Mouse (Mus musculus): ENCODE measurements around the gene Copg1. TPM values are rescaled to one million over a fixed set of nuclear protein-coding genes. Genes with fewer than 3 reads are reported as not detected.

Gene Copg1
- total RNA-seq (2021), result 100 to 1,000 TPM; 232 TPM
- long read RNA-seq, experiment 1, full-length matches to known transcripts, result 379 of 488 reads
- long read RNA-seq, experiment 1, partial matches to known transcripts, result 67 of 488 reads
- long read RNA-seq, experiment 1, other reads (novel, unspliced or antisense), result 42 of 488 reads
- long read RNA-seq, experiment 2, full-length matches to known transcripts, result 256 of 339 reads
- long read RNA-seq, experiment 2, partial matches to known transcripts, result 41 of 339 reads
- long read RNA-seq, experiment 2, other reads (novel, unspliced or antisense), result 42 of 339 reads

- peak; percentile 100 for DNase-seq (ENCODE audit: extremely low spot score in 1 of 2, low spot score in 2 of 2)
- intact Hi-C loops (cut with DNase I), result loop anchor here (2.0 to 5.0 kb wide), 2 partner anchors 37 to 110 kb away; partner anchors contain the start of gene Cnbp
- TF ChIP-seq CTCF (IDR thresholded peaks at IDR 0.05), result peak; percentile 98
- Histone ChIP-seq H3K4me3 (peak within 1 kb of the TSS; percentile 79), H3K27ac (peak within 1 kb of the TSS; percentile 85)
Measured at GRCm38 (mm10) chr6:87887594-87888233, at the start of gene Copg1. Gene Copg1, plus strand, starts transcription at chr6:87887814.

DNA sequence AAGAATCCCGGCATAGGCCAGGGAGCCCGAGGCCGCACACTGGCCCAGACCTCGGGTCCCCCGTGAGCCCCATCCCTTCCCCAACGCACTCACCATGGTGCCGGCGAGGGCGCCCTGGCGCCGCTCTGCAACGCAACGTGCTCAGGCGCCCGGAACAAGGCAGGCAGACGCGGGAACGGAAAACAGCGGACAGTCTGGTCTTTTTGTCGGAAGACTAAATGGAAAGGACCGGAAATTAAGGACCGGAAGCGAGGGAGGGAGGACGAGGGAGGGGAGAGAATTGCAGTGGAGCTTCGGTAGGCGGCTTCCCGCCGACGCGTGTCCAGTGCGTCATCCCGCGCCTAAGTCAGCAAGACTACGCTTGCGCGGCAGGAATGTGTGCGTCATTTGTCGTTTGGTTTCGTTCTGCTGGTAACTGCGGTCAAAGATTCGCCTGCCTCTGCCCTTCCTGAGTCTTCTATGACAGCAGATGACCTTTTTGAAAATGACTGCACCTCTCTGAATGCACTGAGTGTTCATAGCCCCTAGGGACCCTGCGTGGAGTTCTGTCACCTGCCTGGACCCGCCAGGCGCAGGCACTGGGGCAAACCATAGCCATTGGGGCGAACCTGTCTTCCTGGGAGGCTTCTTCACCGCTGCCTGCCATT is 48.9 kb upstream of the Copg1 start, which contains the start of gene Isy1:
Gene Isy1, minus strand, starts transcription at position 248 of the 647 bp plus-strand sequence.
- intact Hi-C loops (cut with DNase I), result loop anchor here (1.0 to 5.0 kb wide), 3 partner anchors 26 to 159 kb away; partner anchors contain the start of genes H1fx and Rab43
- DNase-seq (ENCODE audit: extremely low spot score in 1 of 2, low spot score in 2 of 2), result peak; percentile 95
- Histone ChIP-seq H3K4me3 (peak within 1 kb of the TSS; percentile 68), H3K27ac (peak within 1 kb of the TSS; percentile 97)
- TF ChIP-seq CTCF (IDR thresholded peaks at IDR 0.05), result no peak; the same call in none of the 2 replicates

GRCm38 (mm10) chr6:87839797-87840341 is 47.7 kb upstream of the Copg1 start:
- intact Hi-C loops (cut with DNase I), result loop anchor here (5.0 kb wide), 2 partner anchors 142 to 157 kb away; partner anchors contain the start of gene H1fx
- Histone ChIP-seq H3K4me3 (no peak overlapping the region), H3K27ac (peak overlapping the region; percentile 97; the same call in 1 of the 2 replicates)
- TF ChIP-seq CTCF (IDR thresholded peaks at IDR 0.05), result no peak
- no peak for DNase-seq (ENCODE audit: extremely low spot score in 1 of 2, low spot score in 2 of 2)

GRCm38 (mm10) chr6:87841635-87842034 is 46.0 kb upstream of the Copg1 start:
- intact Hi-C loops (cut with DNase I), result no loop called here
- no peak overlapping the region for H3K27ac ChIP-seq

DNA sequence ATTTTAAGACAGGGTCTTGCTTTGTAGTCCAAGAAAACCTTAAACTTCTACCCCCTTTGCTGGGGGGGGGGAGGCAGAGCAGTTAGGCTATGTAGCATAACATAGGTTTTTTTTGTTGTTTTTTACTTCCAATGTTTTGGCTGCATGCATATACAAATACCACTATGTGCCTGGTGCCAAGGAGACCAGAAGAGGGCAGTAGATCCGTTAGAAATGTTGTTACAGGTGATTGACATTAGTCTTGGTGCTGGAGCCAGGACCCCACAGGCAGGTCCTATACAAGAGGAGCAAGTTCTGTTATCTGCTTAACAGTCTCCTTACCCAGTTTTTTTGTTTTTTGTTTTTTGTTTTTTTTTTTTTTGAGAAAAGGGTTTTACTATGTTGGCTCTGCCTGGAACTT is 45.4 kb upstream of the Copg1 start:
- intact Hi-C loops (cut with DNase I), result no loop called here
- DNase-seq (ENCODE audit: extremely low spot score in 1 of 2, low spot score in 2 of 2), result no peak

More at GRCm38 (mm10) chr6:87841635-87842034, 46.0 kb upstream of the Copg1 start:
- TF ChIP-seq CTCF (IDR thresholded peaks at IDR 0.05), result no peak
- no peak overlapping the region for H3K4me3 ChIP-seq
- DNase-seq (ENCODE audit: extremely low spot score in 1 of 2, low spot score in 2 of 2), result no peak

GRCm38 (mm10) chr6:87845031-87845695 is 42.5 kb upstream of the Copg1 start:
- H3K27ac ChIP-seq, result no peak overlapping the region
- intact Hi-C loops (cut with DNase I), result no loop called here
- DNase-seq (ENCODE audit: extremely low spot score in 1 of 2, low spot score in 2 of 2), result no peak
- no peak for TF ChIP-seq CTCF (IDR thresholded peaks at IDR 0.05)
- H3K4me3 ChIP-seq, result no peak overlapping the region

More for the DNA sequence above, 45.4 kb upstream of the Copg1 start:
- TF ChIP-seq CTCF (IDR thresholded peaks at IDR 0.05), result peak; percentile 37
- Histone ChIP-seq H3K27ac (no peak overlapping the region), H3K4me3 (no peak overlapping the region)

DNA sequence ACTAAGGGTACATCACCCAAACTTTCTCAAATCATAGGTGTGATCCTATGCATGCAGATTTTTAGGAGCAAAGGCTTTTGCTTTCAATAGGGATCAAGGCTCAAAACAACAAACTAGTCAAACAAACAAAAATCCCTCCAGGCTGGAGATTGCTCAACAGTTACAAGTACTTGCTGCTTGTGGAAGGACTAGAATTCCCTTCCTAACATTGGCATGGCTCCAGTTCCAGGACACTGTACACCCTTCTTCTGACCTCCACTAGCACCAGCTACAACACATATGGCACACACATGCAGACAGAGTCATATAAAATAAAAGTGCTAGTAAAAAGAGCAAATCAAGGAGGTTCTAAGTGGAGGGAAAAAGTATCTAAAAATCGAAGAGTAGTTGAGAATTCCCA is 40.8 kb upstream of the Copg1 start:
- no peak for DNase-seq (ENCODE audit: extremely low spot score in 1 of 2, low spot score in 2 of 2)
- intact Hi-C loops (cut with DNase I), result no loop called here
- H3K27ac ChIP-seq, result no peak overlapping the region
- no peak for TF ChIP-seq CTCF (IDR thresholded peaks at IDR 0.05)
- H3K4me3 ChIP-seq, result no peak overlapping the region

- intact Hi-C loops (cut with DNase I), result loop anchor here (2.0 to 5.0 kb wide), 2 partner anchors 37 to 133 kb away; partner anchors contain the start of genes Copg1 and H1fx
- no peak for DNase-seq (ENCODE audit: extremely low spot score in 1 of 2, low spot score in 2 of 2)
- TF ChIP-seq CTCF (IDR thresholded peaks at IDR 0.05), result no peak
- H3K27ac ChIP-seq, result no peak overlapping the region; the same call in 1 of the 2 replicates
- H3K4me3 ChIP-seq, result peak overlapping the region; percentile 91
Measured at GRCm38 (mm10) chr6:87849780-87850154, 37.8 kb upstream of the Copg1 start.

- H3K4me3 ChIP-seq, result peak overlapping the region; percentile 91
- no peak for TF ChIP-seq CTCF (IDR thresholded peaks at IDR 0.05)
- intact Hi-C loops (cut with DNase I), result loop anchor here (2.0 to 5.0 kb wide), 2 partner anchors 36 to 132 kb away; partner anchors contain the start of genes Copg1 and H1fx
Measured at GRCm38 (mm10) chr6:87850155-87850899, 37.3 kb upstream of the Copg1 start.

DNA sequence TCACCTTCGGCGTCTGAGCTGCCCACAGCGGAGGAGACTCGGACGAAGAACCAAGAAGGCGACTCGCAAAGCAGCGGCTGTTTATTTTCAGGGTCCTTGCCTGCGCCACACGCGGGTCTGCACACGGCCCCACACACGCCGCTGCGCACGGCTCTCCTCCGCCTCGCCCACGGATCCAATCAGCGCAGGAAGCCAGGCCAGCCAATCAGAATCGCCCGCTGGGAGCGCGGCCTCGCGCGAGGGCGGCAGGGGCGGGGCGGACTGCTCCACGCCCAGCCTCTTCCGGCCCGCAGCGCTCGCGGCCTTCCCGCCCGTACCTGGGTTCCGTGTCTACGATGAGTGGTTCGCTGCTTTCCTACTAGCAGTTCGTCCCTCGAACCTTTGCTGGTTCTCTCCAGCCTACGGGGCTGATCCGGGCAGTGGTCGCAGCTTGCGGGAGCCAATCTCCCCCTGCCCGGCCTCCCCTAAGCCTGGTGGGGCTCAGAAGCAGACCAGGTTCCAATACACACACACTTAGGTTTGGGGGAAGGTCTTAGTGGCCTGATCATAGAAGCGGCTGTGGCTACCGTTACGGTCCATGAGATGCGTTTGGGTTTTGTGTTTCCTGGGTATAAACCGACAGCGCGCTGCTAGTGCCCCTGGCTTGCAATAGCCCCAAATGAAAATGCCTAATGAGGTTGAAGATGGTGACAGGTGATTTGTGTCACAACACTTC is 36.6 kb upstream of the Copg1 start, which contains the start of gene Cnbp:
Gene Cnbp, minus strand, starts transcription at position 207 of the 715 bp plus-strand sequence.
- H3K27ac ChIP-seq, result peak within 1 kb of the TSS; percentile 99
- intact Hi-C loops (cut with DNase I), result loop anchor here (2.0 to 5.0 kb wide), 2 partner anchors 36 to 131 kb away; partner anchors contain the start of genes Copg1 and H1fx
- DNase-seq (ENCODE audit: extremely low spot score in 1 of 2, low spot score in 2 of 2), result peak; percentile 97 to 98
- H3K4me3 ChIP-seq, result peak within 1 kb of the TSS; percentile 91
- no peak for TF ChIP-seq CTCF (IDR thresholded peaks at IDR 0.05)

More at GRCm38 (mm10) chr6:87850155-87850899, 37.3 kb upstream of the Copg1 start:
- peak overlapping the region; percentile 99 for H3K27ac ChIP-seq
- DNase-seq (ENCODE audit: extremely low spot score in 1 of 2, low spot score in 2 of 2), result peak in 1 of 2 experiments; percentile 52
